Mouse (Mus musculus): Measurements from ENCODE around the gene Nolc1. TPM values are rescaled to one million over a fixed set of nuclear protein-coding genes. Genes with fewer than 3 reads are reported as not detected.

The Nolc1 gene
- total RNA-seq, 4 experiments from 2014 or later: 17.4 to 21.4 (median 20.1) TPM

Other genes with a start within 250 kb of the Nolc1 start
- gene Armh3, start 77.4 kb upstream of the Nolc1 start, total RNA-seq (2022): 10 to 100 TPM; 11.2 to 12.5 (median 12.1) TPM
- 1 to 10 TPM; 3.4 to 5.1 (median 4.1) TPM for gene Hps6, start 72.4 kb upstream of the Nolc1 start, total RNA-seq (2022)
- gene Pprc1, start 31.0 kb upstream of the Nolc1 start, total RNA-seq (2022): 10 to 100 TPM; 13.0 to 22.8 (median 14.7) TPM
- gene Ldb1, start 30.6 kb upstream of the Nolc1 start, total RNA-seq (2022): 10 to 100 TPM; 13.3 to 19.7 (median 17.0) TPM
- gene Elovl3, start 56.0 kb downstream of the Nolc1 start, total RNA-seq (2022): not detected
- 1 to 10 TPM; 1.8 to 8.3 (median 5.1) TPM for gene Pitx3, start 72.5 kb downstream of the Nolc1 start, total RNA-seq (2022)
- gene Gbf1, start 76.6 kb downstream of the Nolc1 start, total RNA-seq (2022): 10 to 100 TPM; 39.3 to 52.2 (median 46.2) TPM
- gene Nfkb2, start 228.5 kb downstream of the Nolc1 start, total RNA-seq (2022): 10 to 100 TPM in 1 of 4 experiments, 1 to 10 TPM in 3; 8.7 to 10.5 (median 9.3) TPM

All from gastrocnemius, adult 8-10 months (tissue).